Mouse (Mus musculus): ENCODE measurements around the gene Grk5. TPM values are rescaled to one million over a fixed set of nuclear protein-coding genes. Genes with fewer than 3 reads are reported as not detected.

Gene Grk5
- polyA plus RNA-seq, 1 experiment from 2014 or later = 2.6 TPM

GRCm38 (mm10) chr19:61051151-61051550 lies 161.6 kb downstream of the Grk5 start:
- 86% methylated on average over 1 of the region's 1 CpGs for WGBS
- Histone ChIP-seq H3K9ac (ENCODE audit: low read length) (no peak overlapping the region), H3K9me3 (ENCODE audit: control insufficient read depth, low read length) (no peaks in the 10 kb centered on the region), H3K27me3 (ENCODE audit: control insufficient read depth, insufficient read depth, low read length) (no peaks in the 10 kb centered on the region), H3K27ac (ENCODE audit: low read depth, low read length) (no peak overlapping the region), H3K36me3 (ENCODE audit: control insufficient read depth, insufficient read depth, low read length) (no peaks in the 10 kb centered on the region), H3K4me1 (replicated peaks; ENCODE audit: control insufficient read depth, insufficient read depth, low read length) (no peaks in the 10 kb centered on the region), H3K4me3 (ENCODE audit: low read depth, low read length) (no peak overlapping the region), H3K4me2 (ENCODE audit: low read depth, low read length, severe bottlenecking) (no peak overlapping the region)
- no peak for ATAC-seq (replicated peaks; ENCODE audit: low FRiP score)
- no peak for DNase-seq (ENCODE audit: low spot score)

- DNase-seq (ENCODE audit: low spot score) = no peak
- Histone ChIP-seq H3K36me3 (ENCODE audit: control insufficient read depth, insufficient read depth, low read length) (no peaks in the 10 kb centered on the region), H3K9me3 (ENCODE audit: control insufficient read depth, low read length) (no peaks in the 10 kb centered on the region), H3K4me3 (ENCODE audit: low read depth, low read length) (no peak overlapping the region), H3K27ac (ENCODE audit: low read depth, low read length) (no peak overlapping the region), H3K9ac (ENCODE audit: low read length) (no peak overlapping the region), H3K4me1 (replicated peaks; ENCODE audit: control insufficient read depth, insufficient read depth, low read length) (no peaks in the 10 kb centered on the region), H3K4me2 (ENCODE audit: low read depth, low read length, severe bottlenecking) (no peak overlapping the region), H3K27me3 (ENCODE audit: control insufficient read depth, insufficient read depth, low read length) (no peaks in the 10 kb centered on the region)
- ATAC-seq (replicated peaks; ENCODE audit: low FRiP score) = no peak
Measured at GRCm38 (mm10) chr19:61052008-61052407, 162.5 kb downstream of the Grk5 start.

GRCm38 (mm10) chr19:61052786-61053185 lies 163.2 kb downstream of the Grk5 start:
- DNase-seq (ENCODE audit: low spot score) (no peak), ATAC-seq (replicated peaks; ENCODE audit: low FRiP score) (no peak)
- Histone ChIP-seq H3K36me3 (ENCODE audit: control insufficient read depth, insufficient read depth, low read length) (no peaks in the 10 kb centered on the region), H3K4me1 (replicated peaks; ENCODE audit: control insufficient read depth, insufficient read depth, low read length) (no peaks in the 10 kb centered on the region), H3K4me2 (ENCODE audit: low read depth, low read length, severe bottlenecking) (no peak overlapping the region), H3K27me3 (ENCODE audit: control insufficient read depth, insufficient read depth, low read length) (no peaks in the 10 kb centered on the region), H3K4me3 (ENCODE audit: low read depth, low read length) (no peak overlapping the region), H3K9me3 (ENCODE audit: control insufficient read depth, low read length) (no peaks in the 10 kb centered on the region), H3K9ac (ENCODE audit: low read length) (no peak overlapping the region), H3K27ac (ENCODE audit: low read depth, low read length) (no peak overlapping the region)

- ATAC-seq (replicated peaks; ENCODE audit: low FRiP score) (no peak), DNase-seq (ENCODE audit: low spot score) (no peak)
- H3K9ac ChIP-seq (ENCODE audit: low read length) = no peak overlapping the region
- no peaks in the 10 kb centered on the region for H3K27me3 ChIP-seq (ENCODE audit: control insufficient read depth, insufficient read depth, low read length)
- WGBS = 77% methylated on average over 5 of the region's 5 CpGs
- H3K4me3 ChIP-seq (ENCODE audit: low read depth, low read length) = no peak overlapping the region
- no peaks in the 10 kb centered on the region for H3K36me3 ChIP-seq (ENCODE audit: control insufficient read depth, insufficient read depth, low read length)
- H3K27ac ChIP-seq (ENCODE audit: low read depth, low read length) = no peak overlapping the region
- H3K4me2 ChIP-seq (ENCODE audit: low read depth, low read length, severe bottlenecking) = no peak overlapping the region
- no peaks in the 10 kb centered on the region for H3K4me1 ChIP-seq (replicated peaks; ENCODE audit: control insufficient read depth, insufficient read depth, low read length)
- no peaks in the 10 kb centered on the region for H3K9me3 ChIP-seq (ENCODE audit: control insufficient read depth, low read length)
Measured at GRCm38 (mm10) chr19:61056783-61057410, 167.3 kb downstream of the Grk5 start.

- no peaks in the 10 kb centered on the region for H3K27me3 ChIP-seq (ENCODE audit: control insufficient read depth, insufficient read depth, low read length)
- H3K36me3 ChIP-seq (ENCODE audit: control insufficient read depth, insufficient read depth, low read length) = no peaks in the 10 kb centered on the region
- no peak overlapping the region for H3K4me3 ChIP-seq (ENCODE audit: low read depth, low read length)
- ATAC-seq (replicated peaks; ENCODE audit: low FRiP score) (no peak), DNase-seq (ENCODE audit: low spot score) (no peak)
- no peak overlapping the region for H3K4me2 ChIP-seq (ENCODE audit: low read depth, low read length, severe bottlenecking)
- no peak overlapping the region for H3K27ac ChIP-seq (ENCODE audit: low read depth, low read length)
- WGBS = 33% methylated on average over 3 of the region's 3 CpGs
- H3K9ac ChIP-seq (ENCODE audit: low read length) = no peak overlapping the region
- no peaks in the 10 kb centered on the region for H3K4me1 ChIP-seq (replicated peaks; ENCODE audit: control insufficient read depth, insufficient read depth, low read length)
- no peaks in the 10 kb centered on the region for H3K9me3 ChIP-seq (ENCODE audit: control insufficient read depth, low read length)
Measured at GRCm38 (mm10) chr19:61057581-61057980, 168.0 kb downstream of the Grk5 start.

GRCm38 (mm10) chr19:61064386-61064785 lies 174.8 kb downstream of the Grk5 start:
- H3K9me3 ChIP-seq (ENCODE audit: control insufficient read depth, low read length) = no peaks in the 10 kb centered on the region
- no peak overlapping the region for H3K4me2 ChIP-seq (ENCODE audit: low read depth, low read length, severe bottlenecking)
- ATAC-seq (replicated peaks; ENCODE audit: low FRiP score) (no peak), DNase-seq (ENCODE audit: low spot score) (no peak)
- H3K4me1 ChIP-seq (replicated peaks; ENCODE audit: control insufficient read depth, insufficient read depth, low read length) = no peaks in the 10 kb centered on the region
- no peaks in the 10 kb centered on the region for H3K27me3 ChIP-seq (ENCODE audit: control insufficient read depth, insufficient read depth, low read length)
- H3K36me3 ChIP-seq (ENCODE audit: control insufficient read depth, insufficient read depth, low read length) = no peaks in the 10 kb centered on the region
- WGBS = 83% methylated on average over 3 of the region's 3 CpGs
- no peak overlapping the region for H3K9ac ChIP-seq (ENCODE audit: low read length)
- no peak overlapping the region for H3K4me3 ChIP-seq (ENCODE audit: low read depth, low read length)
- H3K27ac ChIP-seq (ENCODE audit: low read depth, low read length) = no peak overlapping the region

- H3K27me3 ChIP-seq (ENCODE audit: control insufficient read depth, insufficient read depth, low read length) = no peaks in the 10 kb centered on the region
- H3K4me3 ChIP-seq (ENCODE audit: low read depth, low read length) = no peak overlapping the region
- no peak overlapping the region for H3K27ac ChIP-seq (ENCODE audit: low read depth, low read length)
- H3K9me3 ChIP-seq (ENCODE audit: control insufficient read depth, low read length) = no peaks in the 10 kb centered on the region
- WGBS = 86% methylated on average over 1 of the region's 1 CpGs
- DNase-seq (ENCODE audit: low spot score) (no peak), ATAC-seq (replicated peaks; ENCODE audit: low FRiP score) (no peak)
- H3K4me1 ChIP-seq (replicated peaks; ENCODE audit: control insufficient read depth, insufficient read depth, low read length) = no peaks in the 10 kb centered on the region
- H3K4me2 ChIP-seq (ENCODE audit: low read depth, low read length, severe bottlenecking) = no peak overlapping the region
- H3K9ac ChIP-seq (ENCODE audit: low read length) = no peak overlapping the region
- no peaks in the 10 kb centered on the region for H3K36me3 ChIP-seq (ENCODE audit: control insufficient read depth, insufficient read depth, low read length)
Measured at GRCm38 (mm10) chr19:61065011-61065410, 175.5 kb downstream of the Grk5 start.

GRCm38 (mm10) chr19:61078622-61079021 lies 189.1 kb downstream of the Grk5 start:
- Histone ChIP-seq H3K4me3 (ENCODE audit: low read depth, low read length) (no peak overlapping the region), H3K9ac (ENCODE audit: low read length) (no peak overlapping the region), H3K9me3 (ENCODE audit: control insufficient read depth, low read length) (no peaks in the 10 kb centered on the region), H3K27me3 (ENCODE audit: control insufficient read depth, insufficient read depth, low read length) (no peaks in the 10 kb centered on the region), H3K4me1 (replicated peaks; ENCODE audit: control insufficient read depth, insufficient read depth, low read length) (no peaks in the 10 kb centered on the region), H3K36me3 (ENCODE audit: control insufficient read depth, insufficient read depth, low read length) (no peaks in the 10 kb centered on the region), H3K4me2 (ENCODE audit: low read depth, low read length, severe bottlenecking) (no peak overlapping the region), H3K27ac (ENCODE audit: low read depth, low read length) (no peak overlapping the region)
- ATAC-seq (replicated peaks; ENCODE audit: low FRiP score) (no peak), DNase-seq (ENCODE audit: low spot score) (no peak)
- WGBS = 93% methylated on average over 3 of the region's 3 CpGs

- Histone ChIP-seq H3K27me3 (ENCODE audit: control insufficient read depth, insufficient read depth, low read length) (no peaks in the 10 kb centered on the region), H3K9ac (ENCODE audit: low read length) (no peak overlapping the region), H3K9me3 (ENCODE audit: control insufficient read depth, low read length) (no peaks in the 10 kb centered on the region), H3K4me3 (ENCODE audit: low read depth, low read length) (no peak overlapping the region), H3K36me3 (ENCODE audit: control insufficient read depth, insufficient read depth, low read length) (no peaks in the 10 kb centered on the region), H3K4me1 (replicated peaks; ENCODE audit: control insufficient read depth, insufficient read depth, low read length) (no peaks in the 10 kb centered on the region), H3K4me2 (ENCODE audit: low read depth, low read length, severe bottlenecking) (no peak overlapping the region), H3K27ac (ENCODE audit: low read depth, low read length) (no peak overlapping the region)
- DNase-seq (ENCODE audit: low spot score) (no peak), ATAC-seq (replicated peaks; ENCODE audit: low FRiP score) (no peak)
- 95% methylated on average over 5 of the region's 5 CpGs for WGBS
Measured at GRCm38 (mm10) chr19:61080251-61080749, 190.8 kb downstream of the Grk5 start.
